Mouse (Mus musculus) limb, embryonic 15.5 days (tissue): ENCODE data around the gene 6030458C11Rik. TPM values are rescaled to one million over a fixed set of nuclear protein-coding genes. Genes with fewer than 3 reads are reported as not detected.

Source experiments
- ATAC-seq: fragments of 200-750 bp; cut with Nextera tagmentation; 2 replicates; pipeline ENCODE4 v1.8.0; 2017; ENCODE audit warnings: low read depth, moderate TSS enrichment; ENCODE audit not compliant: insufficient number of reproducible peaks, low FRiP score, low TSS enrichment
- H3K27ac ChIP-seq: fragments of 300-500 bp; sonication (generic); 2 replicates; pipeline ENCODE4 v1.5.1; 2015; ENCODE audit warnings: moderate library complexity, mild to moderate bottlenecking, inconsistent platforms
- H3K27me3 ChIP-seq: fragments of 300-500 bp; sonication (generic); 2 replicates; pipeline ENCODE4 v1.6.1; 2015; ENCODE audit warnings: inconsistent platforms
- H3K36me3 ChIP-seq: fragments of 300-500 bp; sonication (generic); 2 replicates; pipeline ENCODE4 v1.6.1; 2015; ENCODE audit warnings: inconsistent platforms
- H3K4me1 ChIP-seq: fragments of 300-500 bp; sonication (generic); 2 replicates; pipeline ENCODE4 v1.6.1; 2015; ENCODE audit warnings: inconsistent platforms
- H3K4me2 ChIP-seq: fragments of 300-500 bp; sonication (generic); 2 replicates; pipeline ENCODE4 v1.6.1; 2015; ENCODE audit warnings: mild to moderate bottlenecking, inconsistent platforms
- H3K4me3 ChIP-seq: fragments of 300-500 bp; sonication (generic); 2 replicates; pipeline ENCODE4 v1.5.1; 2015; ENCODE audit warnings: mild to moderate bottlenecking, inconsistent platforms
- H3K9ac ChIP-seq: fragments of 300-500 bp; sonication (generic); 2 replicates; pipeline ENCODE4 v1.6.1; 2015; ENCODE audit warnings: inconsistent platforms
- H3K9me3 ChIP-seq: fragments of 300-500 bp; sonication (generic); 2 replicates; pipeline ENCODE4 v1.6.1; 2016; ENCODE audit warnings: inconsistent platforms
- WGBS: fragments of 180-500 bp; shearing (Covaris S2); methylation state at CpG from one replicate; pipeline ENCODE4 v1.1.7; 2015; 5-methylcytosine and 5-hydroxymethylcytosine counted together
- polyA plus RNA-seq: library from polyadenylated mRNA; unstranded; fragments of >200 nt; fragmentation: Nextera tagmentation; extraction: Ambion mirVana; gene quantifications from 2 replicates; pipeline ENCODE4 v1.2.1, GENCODE M21; 2015

6030458C11Rik gene
- polyA plus RNA-seq, 1 experiment from 2014 or later, result 34.3 TPM

GRCm38 (mm10) chr15:12842833-12843232 lies 18.4 kb upstream of the 6030458C11Rik start:
- no peaks in the 10 kb centered on the region for H3K9me3 ChIP-seq
- no peak overlapping the region for H3K27ac ChIP-seq
- no peaks in the 10 kb centered on the region for H3K4me1 ChIP-seq
- peaks cover 79% of the 10 kb centered on the region for H3K36me3 ChIP-seq
- no peak overlapping the region for H3K4me2 ChIP-seq
- H3K9ac ChIP-seq, result no peak overlapping the region
- H3K27me3 ChIP-seq, result no peaks in the 10 kb centered on the region
- no peak overlapping the region for H3K4me3 ChIP-seq
- WGBS, result 81% methylated on average over 7 of the region's 7 CpGs
- ATAC-seq, result no peak

GRCm38 (mm10) chr15:12840737-12841136 lies 16.3 kb upstream of the 6030458C11Rik start:
- Histone ChIP-seq H3K9ac (no peak overlapping the region), H3K4me2 (no peak overlapping the region), H3K36me3 (peaks cover 83% of the 10 kb centered on the region), H3K27ac (no peak overlapping the region), H3K27me3 (no peaks in the 10 kb centered on the region), H3K4me1 (no peaks in the 10 kb centered on the region), H3K9me3 (no peaks in the 10 kb centered on the region), H3K4me3 (no peak overlapping the region)
- WGBS, result 91% methylated on average over 11 of the region's 11 CpGs
- ATAC-seq, result no peak

- 95% methylated on average over 24 of the region's 24 CpGs for WGBS
These were observed 9.8 kb upstream of the 6030458C11Rik start for GRCm38 (mm10) chr15:12834231-12834630.

DNA sequence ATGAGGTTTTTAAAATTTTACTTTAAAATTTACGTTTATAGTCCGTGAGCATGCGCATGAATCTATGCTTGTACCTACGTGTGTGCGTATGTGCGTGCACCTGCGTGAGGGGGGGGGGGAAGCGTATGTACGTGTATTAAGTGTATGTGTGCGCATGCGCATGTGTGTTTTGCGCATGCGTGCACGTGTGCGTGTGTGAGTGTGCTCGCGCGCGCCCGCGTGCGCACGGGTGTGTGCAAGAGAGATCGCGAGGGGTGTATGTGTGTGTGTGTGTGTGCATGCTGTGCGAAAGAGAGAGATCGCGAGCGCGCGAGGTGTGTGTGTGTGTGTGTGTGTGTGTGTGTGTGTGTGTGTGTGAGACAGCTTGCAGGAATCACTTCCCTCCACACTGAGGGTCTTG lies 8.9 kb upstream of the 6030458C11Rik start:
- H3K4me1 ChIP-seq, result no peaks in the 10 kb centered on the region
- no peak overlapping the region for H3K27ac ChIP-seq
- ATAC-seq, result no peak
- H3K4me2 ChIP-seq, result no peak overlapping the region
- no peak overlapping the region for H3K4me3 ChIP-seq
- 96% methylated on average over 31 of the region's 31 CpGs for WGBS
- peaks cover 70% of the 10 kb centered on the region for H3K36me3 ChIP-seq
- no peaks in the 10 kb centered on the region for H3K27me3 ChIP-seq
- no peaks in the 10 kb centered on the region for H3K9me3 ChIP-seq
- H3K9ac ChIP-seq, result no peak overlapping the region

More at GRCm38 (mm10) chr15:12834231-12834630, 9.8 kb upstream of the 6030458C11Rik start:
- H3K9ac ChIP-seq, result no peak overlapping the region
- H3K27me3 ChIP-seq, result no peaks in the 10 kb centered on the region
- no peaks in the 10 kb centered on the region for H3K4me1 ChIP-seq
- H3K9me3 ChIP-seq, result no peaks in the 10 kb centered on the region
- peaks cover 65% of the 10 kb centered on the region for H3K36me3 ChIP-seq
- H3K4me2 ChIP-seq, result no peak overlapping the region
- ATAC-seq, result no peak
- H3K4me3 ChIP-seq, result no peak overlapping the region
- H3K27ac ChIP-seq, result no peak overlapping the region

DNA sequence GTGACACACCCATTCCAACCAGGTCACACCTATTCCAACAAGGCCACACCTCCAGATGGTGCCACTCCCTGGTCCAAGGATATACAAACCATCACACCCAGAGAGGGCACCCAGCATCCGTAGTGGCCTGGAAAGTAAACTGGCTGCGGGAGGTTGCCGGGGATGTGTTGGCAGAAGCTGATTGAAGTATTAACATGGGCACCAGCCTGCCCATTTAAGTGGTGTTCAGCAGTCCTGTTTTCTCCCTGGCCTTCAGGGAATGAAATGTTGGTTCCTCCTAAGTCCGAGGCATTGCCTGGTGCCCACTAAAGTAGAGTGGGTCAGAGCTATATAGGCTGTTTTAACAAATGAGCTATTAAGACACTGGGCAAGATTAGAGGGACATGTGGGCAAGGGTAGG lies 8.2 kb upstream of the 6030458C11Rik start:
- ATAC-seq, result no peak
- Histone ChIP-seq H3K4me1 (no peaks in the 10 kb centered on the region), H3K9me3 (no peaks in the 10 kb centered on the region), H3K4me3 (no peak overlapping the region), H3K36me3 (peaks cover 70% of the 10 kb centered on the region), H3K4me2 (no peak overlapping the region), H3K9ac (no peak overlapping the region), H3K27me3 (no peaks in the 10 kb centered on the region), H3K27ac (no peak overlapping the region)
- WGBS, result 99% methylated on average over 4 of the region's 4 CpGs

DNA sequence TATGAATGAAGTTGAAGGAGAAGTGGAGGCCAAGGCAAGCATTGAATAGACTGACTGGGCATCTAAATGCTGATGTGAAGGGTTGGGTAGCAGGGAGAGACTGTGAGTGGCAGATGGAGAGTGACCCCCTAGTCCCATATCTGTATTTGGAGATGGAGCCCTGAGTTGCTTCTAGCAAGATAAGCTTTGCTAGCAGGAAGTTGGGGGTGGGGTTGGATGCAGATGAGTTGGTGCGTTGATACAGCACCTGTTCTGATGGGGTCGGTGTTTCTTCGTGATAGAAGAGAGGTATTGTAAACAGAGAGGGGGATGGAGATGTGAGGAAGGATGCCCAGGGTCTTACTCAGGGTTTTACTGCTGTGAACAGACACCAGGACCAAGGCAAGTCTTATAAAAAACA lies 5.4 kb upstream of the 6030458C11Rik start:
- no peak overlapping the region for H3K4me2 ChIP-seq
- no peak overlapping the region for H3K27ac ChIP-seq
- H3K9me3 ChIP-seq, result no peaks in the 10 kb centered on the region
- WGBS, result 95% methylated on average over 3 of the region's 3 CpGs
- H3K4me1 ChIP-seq, result peaks cover 12% of the 10 kb centered on the region
- H3K36me3 ChIP-seq, result peaks cover 54% of the 10 kb centered on the region
- no peaks in the 10 kb centered on the region for H3K27me3 ChIP-seq
- no peak for ATAC-seq
- no peak overlapping the region for H3K9ac ChIP-seq
- no peak overlapping the region for H3K4me3 ChIP-seq

DNA sequence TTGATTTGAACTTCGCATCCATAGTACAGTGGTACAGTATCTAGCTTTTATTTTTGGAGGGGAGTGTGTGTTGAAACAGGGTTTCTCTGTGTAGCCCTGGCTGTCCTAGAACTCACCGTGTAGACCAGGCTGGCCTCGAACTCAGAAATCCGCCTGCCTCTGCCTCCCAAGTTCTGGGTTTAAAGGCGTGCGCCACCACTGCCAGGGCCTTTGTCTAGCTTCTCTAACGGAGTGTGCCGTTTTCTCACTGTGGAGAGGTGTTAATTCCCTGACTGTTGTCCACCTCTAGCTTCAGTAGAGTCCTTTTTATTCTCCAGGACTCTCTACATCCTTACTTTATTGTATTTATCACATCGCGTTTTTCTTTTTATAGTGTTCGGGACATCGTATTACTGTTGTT lies 959 bp upstream of the 6030458C11Rik start:
- Histone ChIP-seq H3K4me1 (peaks cover 16% of the 10 kb centered on the region), H3K9ac (peak overlapping the region; percentile 85), H3K4me3 (peak overlapping the region; percentile 93), H3K27ac (peak overlapping the region; percentile 64; the same call in 1 of the 2 replicates), H3K4me2 (peak overlapping the region; percentile 69), H3K9me3 (no peaks in the 10 kb centered on the region), H3K36me3 (peaks cover 45% of the 10 kb centered on the region), H3K27me3 (no peaks in the 10 kb centered on the region)
- no peak for ATAC-seq
- WGBS, result 51% methylated on average over 12 of the region's 12 CpGs

DNA sequence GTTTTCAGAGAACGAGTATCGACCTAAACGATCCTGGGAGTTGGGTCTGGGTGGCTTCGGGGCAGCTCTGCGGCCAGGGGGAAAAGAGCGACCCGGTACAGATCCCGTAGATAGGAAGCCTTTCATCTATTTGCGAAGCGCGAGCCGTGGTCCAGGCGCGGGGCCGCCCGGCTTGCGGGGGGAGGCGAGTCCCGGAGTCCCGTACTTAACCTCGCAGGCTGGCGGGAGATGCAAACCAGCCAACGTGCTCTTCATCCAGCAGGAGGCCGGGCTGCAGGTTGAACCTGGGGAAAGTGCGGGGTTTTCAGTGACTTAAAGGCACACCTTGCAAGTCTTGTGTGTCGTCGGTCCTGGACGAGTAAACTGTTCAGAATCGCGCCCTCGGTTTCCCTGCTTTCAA lies 516 bp upstream of the 6030458C11Rik start:
- Histone ChIP-seq H3K9me3 (no peaks in the 10 kb centered on the region), H3K4me1 (peaks cover 16% of the 10 kb centered on the region), H3K27me3 (no peaks in the 10 kb centered on the region), H3K4me2 (peak overlapping the region; percentile 69), H3K36me3 (peaks cover 46% of the 10 kb centered on the region), H3K4me3 (peak overlapping the region; percentile 93), H3K9ac (peak overlapping the region; percentile 85), H3K27ac (peak overlapping the region; percentile 64)
- ATAC-seq, result 0 out of 2 replicates have a peak, but pooled peaks have one; percentile 2
- under 1% methylated on average over 31 of the region's 31 CpGs for WGBS

DNA sequence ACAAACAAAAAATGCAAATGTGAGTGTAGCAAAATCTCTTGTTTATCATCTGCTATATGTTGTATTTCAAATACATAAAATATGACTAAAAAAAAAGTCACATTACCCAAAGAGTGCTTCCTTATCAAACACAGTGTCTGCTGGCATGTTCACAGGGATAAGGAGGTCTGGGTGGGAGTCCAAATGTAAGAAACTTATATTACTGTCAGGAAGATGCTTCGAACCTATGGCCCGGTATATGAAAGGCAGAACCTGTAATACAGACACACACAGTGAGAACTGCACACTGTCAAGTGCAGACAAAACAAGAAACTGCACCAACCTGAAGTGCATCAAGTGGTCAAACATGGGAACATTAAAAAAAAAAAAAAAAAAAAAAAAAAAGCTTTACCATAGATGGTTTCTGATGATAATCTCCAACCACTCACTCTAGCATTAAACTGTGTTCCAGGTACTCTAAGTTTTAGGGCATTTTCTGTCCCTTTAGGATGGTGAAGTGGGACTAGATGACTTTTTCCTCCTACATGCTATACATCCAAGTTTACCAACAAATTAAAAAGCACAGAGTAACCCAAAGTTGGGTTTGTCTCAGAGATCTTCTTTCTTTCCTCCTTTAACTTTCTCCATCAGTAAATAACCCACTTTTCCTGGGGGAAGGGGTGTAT lies 862 bp downstream of the 6030458C11Rik start:
- Histone ChIP-seq H3K36me3 (peaks cover 46% of the 10 kb centered on the region), H3K9me3 (no peaks in the 10 kb centered on the region), H3K4me1 (peaks cover 16% of the 10 kb centered on the region), H3K27ac (no peak overlapping the region), H3K27me3 (no peaks in the 10 kb centered on the region), H3K9ac (peak overlapping the region; percentile 83), H3K4me2 (peak overlapping the region; percentile 57), H3K4me3 (peak overlapping the region; percentile 93)
- WGBS, result 89% methylated on average over 2 of the region's 2 CpGs
- no peak for ATAC-seq

DNA sequence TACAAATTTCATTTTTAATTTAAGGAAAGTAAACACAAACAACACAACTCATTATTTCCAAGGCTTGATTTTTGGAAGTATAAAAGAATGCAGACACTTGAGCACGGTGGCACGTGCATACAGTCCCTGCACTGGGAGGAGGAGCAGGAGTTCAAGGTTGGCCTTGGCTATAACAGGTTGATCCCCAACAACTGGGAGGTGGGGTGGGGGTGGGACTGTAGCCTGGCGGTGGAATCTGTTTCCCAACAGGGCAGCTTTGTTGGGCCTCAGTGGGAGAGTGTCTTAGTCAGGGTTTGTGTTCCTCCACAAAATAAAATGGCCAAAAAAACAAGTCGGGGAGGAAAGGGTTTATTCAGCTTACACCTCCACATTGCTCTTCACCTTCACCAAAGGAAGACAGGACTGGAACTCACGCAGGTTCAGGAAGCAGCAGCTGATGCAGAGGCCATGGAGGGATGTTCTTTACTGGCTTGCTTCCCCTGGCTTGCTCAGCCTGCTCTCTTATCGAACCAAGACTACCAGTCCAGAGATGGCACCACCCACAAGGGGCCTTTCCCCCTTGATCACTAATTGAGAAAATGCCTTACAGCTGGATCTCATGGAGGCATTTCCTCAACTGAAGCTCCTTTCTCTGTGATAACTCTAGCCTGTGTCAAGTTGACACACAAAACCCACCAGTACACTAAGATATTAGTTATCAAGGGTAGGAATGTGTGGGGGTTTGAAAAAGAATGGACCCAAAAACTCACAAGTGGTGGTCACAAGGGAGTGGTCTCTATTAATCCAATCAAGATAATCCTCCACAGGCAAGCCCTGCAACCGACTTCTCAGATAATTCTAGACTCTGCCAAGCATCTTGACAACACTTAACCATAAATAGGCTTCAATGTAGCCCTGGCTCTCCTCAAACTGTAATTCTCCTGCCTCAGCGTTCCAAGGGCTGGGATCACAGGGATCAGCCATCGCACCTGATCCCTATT lies 1.7 kb downstream of the 6030458C11Rik start:
- Histone ChIP-seq H3K27ac (no peak overlapping the region), H3K36me3 (peaks cover 46% of the 10 kb centered on the region), H3K9me3 (no peaks in the 10 kb centered on the region), H3K4me1 (peaks cover 16% of the 10 kb centered on the region), H3K4me3 (no peak overlapping the region), H3K4me2 (no peak overlapping the region), H3K9ac (no peak overlapping the region), H3K27me3 (no peaks in the 10 kb centered on the region)
- WGBS, result 70% methylated on average over 9 of the region's 9 CpGs
- no peak for ATAC-seq

GRCm38 (mm10) chr15:12817592-12817991 lies 6.9 kb downstream of the 6030458C11Rik start:
- ATAC-seq, result no peak
- Histone ChIP-seq H3K9ac (no peak overlapping the region), H3K9me3 (no peaks in the 10 kb centered on the region), H3K27me3 (no peaks in the 10 kb centered on the region), H3K4me1 (no peaks in the 10 kb centered on the region), H3K4me2 (no peak overlapping the region), H3K4me3 (no peak overlapping the region), H3K36me3 (peaks cover 84% of the 10 kb centered on the region), H3K27ac (no peak overlapping the region)
- 95% methylated on average over 8 of the region's 8 CpGs for WGBS

GRCm38 (mm10) chr15:12812646-12813045 lies 11.8 kb downstream of the 6030458C11Rik start:
- no peak overlapping the region for H3K4me2 ChIP-seq
- no peak overlapping the region for H3K27ac ChIP-seq
- H3K27me3 ChIP-seq, result no peaks in the 10 kb centered on the region
- H3K9ac ChIP-seq, result no peak overlapping the region
- no peak overlapping the region for H3K4me3 ChIP-seq
- H3K36me3 ChIP-seq, result peaks cover 93% of the 10 kb centered on the region
- no peak for ATAC-seq
- H3K9me3 ChIP-seq, result no peaks in the 10 kb centered on the region
- WGBS, result 94% methylated on average over 11 of the region's 11 CpGs
- no peaks in the 10 kb centered on the region for H3K4me1 ChIP-seq
